Mouse (Mus musculus): ENCODE measurements around the gene Foxo3. TPM values are rescaled to one million over a fixed set of nuclear protein-coding genes. Genes with fewer than 3 reads are reported as not detected.

Foxo3 gene
- total RNA-seq, 1 experiment from 2014 or later: 68.2 TPM

DNA sequence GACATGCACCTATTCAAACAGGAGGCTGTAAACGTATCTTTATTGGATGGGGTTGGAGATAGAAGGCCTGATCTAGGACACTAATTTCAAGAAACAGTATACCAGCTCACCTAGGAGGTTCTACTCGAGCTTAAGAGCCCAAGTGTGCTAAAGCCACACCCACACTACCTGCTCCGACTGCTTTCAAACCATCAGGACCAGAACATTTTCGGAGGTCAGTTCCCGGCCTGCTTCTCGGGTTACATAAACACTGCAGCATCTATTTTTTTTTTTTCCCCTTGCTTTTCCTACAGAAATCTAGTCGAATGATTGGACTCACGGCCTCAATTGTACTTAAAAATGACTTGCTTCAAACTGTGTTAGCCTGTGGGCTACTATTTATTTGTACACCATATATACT lies 12.9 kb downstream of the Foxo3 start:
- ATAC-seq (replicated peaks in 1 of 2; ENCODE audit: insufficient read depth in 1 of 2, low FRiP score in 2 of 2, low TSS enrichment in 1 of 2, low read depth in 1 of 2, poor library complexity in 2 of 2, severe bottlenecking in 2 of 2): no peak

DNA sequence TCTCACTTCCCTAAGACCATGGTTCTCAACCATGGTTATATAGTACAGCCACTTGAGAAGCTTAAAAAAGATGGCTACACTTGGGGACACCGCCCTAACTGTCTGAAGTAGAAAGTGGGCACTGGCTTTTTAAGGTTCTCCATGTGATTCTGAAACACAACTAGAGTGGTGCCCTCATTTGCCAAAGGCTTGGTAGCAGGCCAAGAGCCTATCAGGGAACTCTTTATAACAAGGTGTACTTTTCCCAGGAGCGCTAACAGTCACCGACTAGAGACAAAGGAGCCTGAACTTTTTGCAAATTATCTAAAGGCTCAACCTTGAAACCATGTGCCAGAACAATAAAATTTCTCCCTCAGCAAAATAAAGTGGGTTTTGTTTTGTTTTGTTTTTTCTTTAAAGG lies 14.5 kb downstream of the Foxo3 start:
- ATAC-seq (replicated peaks in 1 of 2; ENCODE audit: insufficient read depth in 1 of 2, low FRiP score in 2 of 2, low TSS enrichment in 1 of 2, low read depth in 1 of 2, poor library complexity in 2 of 2, severe bottlenecking in 2 of 2): no peak

DNA sequence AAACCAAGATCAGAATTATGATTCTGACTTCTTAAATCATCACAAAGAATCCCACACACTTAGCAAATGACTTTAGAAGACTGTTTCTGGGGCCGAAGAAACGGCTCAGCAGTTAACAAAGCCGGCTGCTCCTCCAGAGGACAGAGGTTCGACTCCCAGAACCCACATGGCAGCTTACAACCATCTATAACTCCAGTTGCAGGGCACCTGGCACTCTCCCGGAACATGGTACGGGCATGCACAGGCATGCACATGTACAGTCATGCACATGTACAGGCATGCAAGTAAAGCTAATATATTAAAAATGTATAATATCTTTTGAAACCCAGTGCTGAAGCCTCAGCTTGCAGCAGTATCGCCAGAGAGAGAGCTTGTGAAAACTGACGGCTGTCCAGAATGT lies 15.5 kb downstream of the Foxo3 start:
- no peak for ATAC-seq (replicated peaks in 1 of 2; ENCODE audit: insufficient read depth in 1 of 2, low FRiP score in 2 of 2, low TSS enrichment in 1 of 2, low read depth in 1 of 2, poor library complexity in 2 of 2, severe bottlenecking in 2 of 2)

DNA sequence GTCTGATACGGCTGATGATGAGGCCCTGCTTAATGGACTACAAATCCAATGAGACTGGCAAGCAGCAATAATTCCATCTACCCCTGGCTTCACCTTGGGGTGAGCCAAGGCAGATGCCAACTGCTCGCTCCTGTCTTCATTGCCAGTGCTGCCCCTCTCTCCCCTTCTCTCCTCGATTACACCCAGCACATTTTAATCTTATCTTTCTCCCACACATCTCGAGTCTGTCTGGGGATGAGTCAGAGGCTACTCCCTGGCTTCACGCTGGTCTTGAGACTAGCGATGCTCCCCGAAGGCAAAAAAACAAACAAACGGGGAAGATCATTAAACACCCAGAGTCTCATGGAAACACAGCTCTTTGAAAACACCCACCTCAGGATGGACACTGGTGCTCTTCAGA lies 16.0 kb downstream of the Foxo3 start:
- ATAC-seq (replicated peaks in 1 of 2; ENCODE audit: insufficient read depth in 1 of 2, low FRiP score in 2 of 2, low TSS enrichment in 1 of 2, low read depth in 1 of 2, poor library complexity in 2 of 2, severe bottlenecking in 2 of 2): no peak

DNA sequence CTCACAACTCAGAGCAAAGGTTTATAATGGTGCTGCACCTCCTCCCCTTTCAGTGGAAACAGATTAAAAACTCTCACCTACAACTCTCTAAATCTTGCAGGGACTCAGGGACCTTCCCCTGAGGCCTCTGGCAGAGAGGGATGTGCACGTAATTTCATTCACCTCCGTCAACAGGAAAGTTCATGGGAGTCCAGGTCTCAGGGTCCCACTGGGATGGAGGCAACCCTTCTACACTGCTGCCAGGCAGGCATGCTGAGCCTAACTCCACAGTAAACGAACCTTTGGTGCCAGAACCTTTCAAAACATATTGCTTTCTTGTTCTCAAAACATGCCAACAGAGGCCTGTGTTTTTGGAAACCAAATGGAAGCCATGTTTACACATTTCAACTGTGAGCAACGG lies 17.0 kb downstream of the Foxo3 start:
- ATAC-seq (replicated peaks in 1 of 2; ENCODE audit: insufficient read depth in 1 of 2, low FRiP score in 2 of 2, low TSS enrichment in 1 of 2, low read depth in 1 of 2, poor library complexity in 2 of 2, severe bottlenecking in 2 of 2): no peak

DNA sequence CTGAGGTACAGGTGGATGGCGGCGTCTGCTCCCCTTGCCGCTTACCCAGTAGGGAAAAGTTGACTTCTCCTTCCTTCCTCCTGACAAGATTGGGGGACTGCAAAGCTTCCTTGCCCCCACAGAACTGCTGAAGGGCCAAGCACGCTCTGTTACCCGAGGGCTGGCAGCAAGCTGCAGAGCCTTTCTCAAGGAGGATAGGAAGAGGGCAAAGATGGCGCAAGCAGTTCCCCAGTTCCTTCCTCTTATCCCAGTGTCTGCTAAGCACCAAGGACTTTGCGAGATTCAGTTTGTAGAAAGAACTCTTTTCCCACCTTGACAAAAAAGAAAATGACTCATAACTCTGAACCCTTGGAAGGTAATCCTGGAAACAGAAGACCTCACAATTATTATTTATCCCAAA lies 18.6 kb downstream of the Foxo3 start:
- no peak; a peak in 1 of 4 replicates for ATAC-seq (replicated peaks in 1 of 2; ENCODE audit: insufficient read depth in 1 of 2, low FRiP score in 2 of 2, low TSS enrichment in 1 of 2, low read depth in 1 of 2, poor library complexity in 2 of 2, severe bottlenecking in 2 of 2)

DNA sequence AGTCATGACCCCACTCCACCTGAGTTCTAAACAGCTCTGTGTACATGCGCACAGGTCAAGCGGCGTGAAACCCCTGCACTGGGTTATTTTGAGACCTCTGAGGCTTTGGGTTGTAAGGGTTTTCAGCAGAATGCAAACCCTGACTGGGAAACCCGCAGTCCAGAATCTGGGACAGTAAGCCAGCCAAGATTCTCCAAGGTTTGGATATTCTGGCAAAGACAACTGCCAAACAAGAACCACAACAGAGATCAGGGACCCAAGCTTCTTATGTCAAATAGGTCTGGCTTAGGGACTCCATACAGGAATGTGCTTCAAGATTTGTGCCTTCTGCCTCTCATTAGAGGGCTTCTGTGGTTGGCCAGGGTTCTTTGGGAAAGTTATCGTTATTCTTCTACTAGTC lies 21.8 kb downstream of the Foxo3 start:
- ATAC-seq (replicated peaks in 1 of 2; ENCODE audit: insufficient read depth in 1 of 2, low FRiP score in 2 of 2, low TSS enrichment in 1 of 2, low read depth in 1 of 2, poor library complexity in 2 of 2, severe bottlenecking in 2 of 2): no peak

DNA sequence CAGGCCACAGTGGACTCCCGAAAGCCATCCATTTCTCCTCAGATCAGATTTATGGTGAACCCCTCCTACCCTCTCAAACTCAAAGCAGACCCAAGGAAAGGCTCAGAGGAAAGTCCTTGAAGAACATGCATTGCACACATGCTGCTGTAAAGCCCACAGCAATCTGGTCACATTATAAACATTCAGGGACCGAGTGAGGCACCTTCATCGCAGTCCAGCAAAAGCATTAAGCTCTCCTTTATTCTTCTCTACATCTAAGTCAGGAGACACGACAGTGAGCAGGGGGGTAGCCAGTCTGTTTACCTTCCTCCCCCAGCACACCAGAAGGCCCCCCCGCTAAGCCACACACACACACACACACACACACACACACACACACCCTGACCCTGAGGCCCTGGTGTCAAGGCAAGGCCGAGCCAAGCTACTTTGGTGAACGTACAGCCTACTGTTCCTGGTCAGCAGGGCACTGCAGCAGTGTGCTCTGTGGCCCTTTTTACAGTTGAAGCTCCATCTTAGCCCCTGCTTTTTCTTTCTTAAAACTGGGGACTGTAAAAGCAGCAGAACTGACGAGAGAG lies 24.7 kb downstream of the Foxo3 start:
- no peak for ATAC-seq (replicated peaks in 1 of 2; ENCODE audit: insufficient read depth in 1 of 2, low FRiP score in 2 of 2, low TSS enrichment in 1 of 2, low read depth in 1 of 2, poor library complexity in 2 of 2, severe bottlenecking in 2 of 2)

DNA sequence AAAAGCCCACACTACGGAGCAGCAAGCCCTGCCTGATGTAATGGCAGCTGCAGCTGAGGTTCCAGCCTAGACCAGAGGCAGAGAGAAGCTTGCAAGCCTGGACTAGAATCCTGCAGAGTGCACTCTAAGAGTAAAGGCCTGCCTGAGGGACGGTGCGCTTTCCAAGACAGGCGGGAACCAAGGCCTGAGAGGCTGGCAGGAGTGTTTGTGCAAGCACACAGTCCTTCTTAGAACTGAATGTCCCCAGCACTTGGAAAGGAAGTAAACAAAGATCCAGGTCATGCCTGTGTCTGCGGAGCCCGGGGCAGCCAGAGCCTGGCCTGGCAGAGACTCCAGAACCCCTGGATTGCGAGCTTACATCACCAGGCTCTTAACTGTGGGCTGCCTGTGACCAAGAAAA lies 25.4 kb downstream of the Foxo3 start:
- peak; percentile 10 to 29; a peak in 1 of 4 replicates for ATAC-seq (replicated peaks in 1 of 2; ENCODE audit: insufficient read depth in 1 of 2, low FRiP score in 2 of 2, low TSS enrichment in 1 of 2, low read depth in 1 of 2, poor library complexity in 2 of 2, severe bottlenecking in 2 of 2)

DNA sequence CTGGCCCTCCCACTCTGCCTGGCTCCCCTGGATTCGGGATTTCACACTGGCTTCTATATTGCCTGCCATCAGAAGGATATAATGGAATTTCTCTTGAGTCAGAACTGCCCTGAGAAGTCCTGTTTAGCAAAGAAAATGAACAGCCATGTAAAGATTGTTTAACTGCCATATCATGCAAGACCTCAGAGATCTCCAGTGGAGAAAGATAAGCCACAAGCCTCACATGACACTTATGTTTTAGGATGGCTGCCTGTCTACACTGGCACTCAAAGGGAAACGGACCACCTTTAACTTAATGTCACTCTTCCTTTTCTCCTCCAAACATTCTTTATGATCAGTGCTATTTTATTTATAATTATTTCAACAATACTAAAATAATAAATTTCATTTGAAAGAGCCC lies 26.6 kb downstream of the Foxo3 start:
- no peak for ATAC-seq (replicated peaks in 1 of 2; ENCODE audit: insufficient read depth in 1 of 2, low FRiP score in 2 of 2, low TSS enrichment in 1 of 2, low read depth in 1 of 2, poor library complexity in 2 of 2, severe bottlenecking in 2 of 2)

DNA sequence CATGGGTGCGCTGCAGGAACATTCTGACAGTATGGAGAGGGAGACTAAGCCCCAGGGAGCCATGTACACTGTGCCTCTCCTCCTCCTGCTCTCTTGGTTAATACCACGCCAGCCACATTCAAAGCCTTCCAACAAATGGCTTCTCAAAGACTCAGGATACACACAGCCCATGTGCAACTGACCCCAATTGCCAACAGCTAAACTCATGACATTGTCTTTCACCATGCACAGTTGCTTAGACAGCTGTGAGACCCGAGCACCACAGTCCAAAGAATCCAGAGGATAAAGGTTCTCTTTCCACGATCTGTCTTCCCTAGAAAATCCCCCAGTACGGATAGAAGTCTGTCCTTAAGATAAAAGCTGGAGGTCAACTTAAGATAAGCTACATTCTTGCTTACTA lies 27.9 kb downstream of the Foxo3 start:
- no peak for ATAC-seq (replicated peaks in 1 of 2; ENCODE audit: insufficient read depth in 1 of 2, low FRiP score in 2 of 2, low TSS enrichment in 1 of 2, low read depth in 1 of 2, poor library complexity in 2 of 2, severe bottlenecking in 2 of 2)

DNA sequence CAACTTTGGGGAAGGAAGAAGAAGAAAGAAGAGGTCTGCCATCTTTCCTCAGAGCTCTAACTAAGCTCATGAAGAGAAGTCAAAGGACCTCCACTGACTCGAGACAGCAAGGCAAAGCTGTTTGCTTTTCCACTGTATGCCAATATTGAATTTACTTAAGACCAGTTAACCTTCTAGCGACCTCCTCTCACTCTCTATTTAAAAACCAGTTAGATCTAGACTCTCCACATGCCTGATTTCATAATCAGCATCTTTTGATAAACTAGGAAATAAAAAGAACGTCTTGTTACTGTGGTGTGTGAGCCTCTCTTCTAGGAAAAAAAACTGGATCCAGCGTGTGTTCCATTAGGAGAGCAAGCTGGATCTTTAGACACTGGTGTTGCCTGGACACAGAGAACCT lies 28.4 kb downstream of the Foxo3 start:
- ATAC-seq (replicated peaks in 1 of 2; ENCODE audit: insufficient read depth in 1 of 2, low FRiP score in 2 of 2, low TSS enrichment in 1 of 2, low read depth in 1 of 2, poor library complexity in 2 of 2, severe bottlenecking in 2 of 2): no peak

DNA sequence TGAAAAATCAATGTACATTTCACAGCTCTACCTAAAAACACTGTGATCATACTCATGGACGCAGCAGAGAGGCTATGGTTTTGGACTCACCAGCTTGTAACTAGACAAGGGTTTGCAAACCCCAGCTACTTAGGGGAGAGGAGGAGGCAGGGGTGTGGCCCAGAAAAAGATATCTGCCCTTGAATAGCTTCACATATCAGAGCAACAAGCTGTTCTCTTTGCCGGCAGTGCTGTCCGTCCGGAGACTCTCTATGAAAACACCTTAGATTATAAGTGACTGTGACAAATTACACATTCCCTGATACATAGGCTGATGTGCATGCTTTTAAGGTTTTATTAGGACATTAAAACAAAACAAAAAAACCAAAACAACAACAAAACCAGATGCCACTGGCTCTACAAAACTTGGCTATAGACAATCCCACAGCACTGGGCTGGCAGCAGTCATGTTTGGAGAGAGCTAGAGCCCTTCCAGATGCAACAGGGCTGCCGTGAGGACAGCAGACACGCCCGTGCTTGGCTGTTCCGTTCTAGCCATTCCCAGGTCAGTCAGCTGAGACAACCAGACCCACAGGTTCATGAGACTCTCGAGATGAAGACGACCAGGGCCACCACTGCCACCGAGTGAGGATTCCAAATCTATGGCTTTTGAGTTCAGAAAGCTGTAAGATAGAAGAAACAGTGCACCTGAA lies 29.3 kb downstream of the Foxo3 start:
- ATAC-seq (replicated peaks in 1 of 2; ENCODE audit: insufficient read depth in 1 of 2, low FRiP score in 2 of 2, low TSS enrichment in 1 of 2, low read depth in 1 of 2, poor library complexity in 2 of 2, severe bottlenecking in 2 of 2): no peak

DNA sequence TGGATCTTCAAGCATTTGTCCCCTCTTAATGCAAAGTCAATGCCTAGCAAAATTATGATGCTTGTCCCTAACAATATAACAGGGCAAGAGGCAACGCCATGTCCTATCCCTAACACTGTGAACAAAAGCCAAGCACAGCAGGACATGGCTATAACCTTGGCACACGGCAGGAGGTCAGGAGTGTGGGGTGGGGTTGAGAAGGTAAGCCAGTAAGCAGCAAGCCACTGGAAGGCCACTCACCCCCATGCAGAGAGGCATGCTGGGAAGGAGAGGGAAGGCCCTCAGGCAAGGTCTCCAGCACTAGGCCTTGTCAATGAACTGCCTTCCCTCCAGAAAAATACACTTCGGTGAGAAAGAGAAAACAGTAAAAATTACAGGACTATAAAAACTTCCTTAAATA lies 30.1 kb downstream of the Foxo3 start:
- ATAC-seq (replicated peaks in 1 of 2; ENCODE audit: insufficient read depth in 1 of 2, low FRiP score in 2 of 2, low TSS enrichment in 1 of 2, low read depth in 1 of 2, poor library complexity in 2 of 2, severe bottlenecking in 2 of 2): no peak

DNA sequence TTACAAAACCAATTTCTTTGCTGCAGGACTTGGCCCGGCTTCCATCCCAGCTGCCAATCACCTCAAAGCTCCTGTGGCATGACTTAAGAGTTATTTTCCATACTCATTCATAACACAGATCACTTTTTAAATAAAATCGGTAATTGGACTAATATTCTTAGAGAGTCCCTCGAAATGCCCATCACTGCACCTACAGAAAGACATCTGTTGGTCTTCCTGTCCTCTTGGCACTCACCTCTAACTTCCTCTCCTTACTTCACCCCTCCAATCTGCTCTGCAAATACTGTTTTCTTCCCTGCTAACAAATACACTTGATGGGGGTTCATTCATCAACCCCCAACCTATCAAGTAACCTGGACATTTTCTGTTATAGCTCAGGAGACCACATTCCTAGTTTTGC lies 30.9 kb downstream of the Foxo3 start:
- ATAC-seq (replicated peaks in 1 of 2; ENCODE audit: insufficient read depth in 1 of 2, low FRiP score in 2 of 2, low TSS enrichment in 1 of 2, low read depth in 1 of 2, poor library complexity in 2 of 2, severe bottlenecking in 2 of 2): no peak

DNA sequence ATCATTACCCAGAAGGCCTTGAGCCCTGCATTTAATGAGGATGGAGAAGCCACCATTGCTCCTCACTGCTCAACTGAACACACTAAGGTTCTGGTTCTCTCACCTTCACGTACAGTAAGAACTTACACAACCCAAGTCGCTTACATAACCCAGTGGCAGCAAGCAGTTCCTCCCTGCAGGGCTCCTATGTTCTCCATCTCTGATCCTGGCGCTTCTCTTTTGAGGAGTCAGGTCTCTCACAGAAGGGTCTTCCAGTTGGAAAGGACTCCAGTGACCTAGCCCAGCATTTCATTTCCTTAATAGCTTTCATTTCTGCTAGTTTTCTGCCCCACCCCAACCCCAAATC lies 31.3 kb downstream of the Foxo3 start:
- ATAC-seq (replicated peaks in 1 of 2; ENCODE audit: insufficient read depth in 1 of 2, low FRiP score in 2 of 2, low TSS enrichment in 1 of 2, low read depth in 1 of 2, poor library complexity in 2 of 2, severe bottlenecking in 2 of 2): peak; percentile 24 to 46; a peak in 1 of 4 replicates

DNA sequence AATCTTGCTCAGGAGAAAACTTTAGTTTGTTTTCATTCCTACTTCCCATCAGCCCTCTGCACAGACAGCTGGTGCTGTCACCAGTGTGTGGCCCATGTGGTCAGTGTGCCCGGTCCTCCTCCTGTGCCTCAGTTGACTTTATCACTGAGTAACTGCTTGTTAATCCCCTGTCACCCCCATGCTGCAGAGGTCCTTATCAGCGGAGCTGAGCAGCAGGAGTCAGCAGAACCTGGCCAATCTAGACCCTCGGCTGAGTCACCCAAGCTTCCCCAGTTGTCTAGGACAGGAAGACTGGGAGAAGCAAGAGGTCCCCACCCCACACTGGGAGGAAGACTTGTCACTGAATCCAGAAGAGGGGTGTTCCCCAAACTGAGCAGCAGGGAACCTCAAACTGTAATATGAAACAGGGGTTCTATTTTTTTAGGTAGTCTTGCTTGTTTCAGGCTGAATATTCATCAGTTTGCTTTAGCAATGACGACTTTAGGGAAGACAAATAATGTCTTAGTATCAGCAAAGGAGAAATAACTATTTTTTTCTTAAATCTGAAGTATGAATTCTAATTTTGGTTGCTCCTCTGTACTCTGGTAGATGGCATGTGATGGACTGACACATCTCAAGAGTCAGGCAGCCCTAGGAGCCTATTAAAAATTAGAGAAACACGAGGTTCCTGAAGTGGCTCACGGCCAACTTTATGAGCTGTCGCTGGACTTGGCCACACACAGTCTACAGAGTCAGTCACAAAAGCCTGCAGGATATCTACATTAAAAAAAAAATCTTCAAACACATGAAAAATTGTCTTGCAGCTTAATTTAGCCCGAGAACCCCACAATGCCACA lies 31.9 kb downstream of the Foxo3 start:
- ATAC-seq (replicated peaks in 1 of 2; ENCODE audit: insufficient read depth in 1 of 2, low FRiP score in 2 of 2, low TSS enrichment in 1 of 2, low read depth in 1 of 2, poor library complexity in 2 of 2, severe bottlenecking in 2 of 2): peak; percentile 18 to 34; a peak in 3 of 4 replicates

DNA sequence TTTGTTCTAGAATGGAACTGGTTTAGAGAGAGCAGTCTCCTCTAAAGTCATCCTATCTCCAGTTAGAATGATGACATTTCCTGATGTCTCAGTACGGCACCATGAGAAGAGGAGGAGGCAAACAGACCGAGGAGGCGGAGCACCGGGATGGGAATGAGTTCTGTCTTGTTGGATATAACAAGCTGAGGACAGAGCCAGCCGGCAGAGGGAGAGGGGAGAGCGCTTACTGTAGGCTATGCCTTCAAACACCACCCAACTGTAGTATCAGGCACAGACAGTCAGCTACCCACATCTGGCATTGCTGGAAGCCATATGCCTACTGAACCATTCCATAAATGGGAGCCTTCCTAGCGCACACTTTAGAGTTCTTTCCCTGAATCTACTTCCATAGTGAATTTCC lies 32.6 kb downstream of the Foxo3 start:
- ATAC-seq (replicated peaks in 1 of 2; ENCODE audit: insufficient read depth in 1 of 2, low FRiP score in 2 of 2, low TSS enrichment in 1 of 2, low read depth in 1 of 2, poor library complexity in 2 of 2, severe bottlenecking in 2 of 2): no peak

DNA sequence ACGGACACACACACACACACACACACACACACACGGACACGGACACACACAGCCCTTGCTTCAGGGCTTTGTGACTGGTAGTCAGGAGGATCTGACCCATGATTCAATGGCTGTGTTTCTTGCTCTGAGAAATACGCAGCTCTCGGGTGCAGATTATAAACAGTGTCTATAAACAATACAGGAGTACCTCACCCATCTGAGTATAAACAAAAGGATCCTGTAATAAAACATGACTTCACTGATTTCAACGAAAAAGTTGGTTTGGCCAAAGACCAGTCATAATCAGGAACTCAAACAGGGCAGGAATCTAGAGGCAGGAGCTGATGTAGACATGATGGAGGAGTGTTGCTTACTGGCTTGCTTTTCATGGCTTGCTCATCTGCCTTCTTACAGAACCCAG lies 34.1 kb downstream of the Foxo3 start:
- ATAC-seq (replicated peaks in 1 of 2; ENCODE audit: insufficient read depth in 1 of 2, low FRiP score in 2 of 2, low TSS enrichment in 1 of 2, low read depth in 1 of 2, poor library complexity in 2 of 2, severe bottlenecking in 2 of 2): no peak

Measured in hematopoietic stem cell, adult 5-6 weeks (primary cell).